Mouse (Mus musculus) brain, embryonic 14.5 days (tissue): ENCODE data around the gene H2-Eb2. TPM values are rescaled to one million over a fixed set of nuclear protein-coding genes. Genes with fewer than 3 reads are reported as not detected.

ENCODE experiments used
- DNase-seq: peaks from one replicate; pipeline ENCODE4 v3.0.0-alpha.2; 2011; ENCODE audit warnings: low read depth
- CTCF ChIP-seq: fragments of 200-500 bp; IDR thresholded peaks from 2 replicates; pipeline ENCODE4 v1.5.1; 2012; ENCODE audit warnings: inconsistent platforms, mild to moderate bottlenecking, moderate library complexity, borderline replicate concordance; ENCODE audit not compliant: insufficient read depth, insufficient read length; ENCODE audit errors: extremely low read depth
- POLR2A ChIP-seq: fragments of 200-500 bp; IDR thresholded peaks from 2 replicates; pipeline ENCODE4 v1.6.1; 2012; ENCODE audit warnings: mild to moderate bottlenecking, inconsistent platforms, borderline replicate concordance; ENCODE audit not compliant: poor library complexity, insufficient read depth, insufficient read length, severe bottlenecking; ENCODE audit errors: extremely low read depth
- polyA plus RNA-seq: library from polyadenylated mRNA; depleted of rRNA; stranded (reverse); fragments of >200 nt; gene quantifications from 2 replicates; pipeline ENCODE4 v1.2.3, GENCODE M21; 2012

Gene H2-Eb2
- polyA plus RNA-seq, 1 experiment: 0.18 TPM

- DNase-seq: no peak
- no peak for TF ChIP-seq POLR2A
- no peak for TF ChIP-seq CTCF
Measured at GRCm38 (mm10) chr17:34365031-34365430, 39.6 kb downstream of the H2-Eb2 start.

GRCm38 (mm10) chr17:34370563-34370962 is 45.1 kb downstream of the H2-Eb2 start:
- TF ChIP-seq CTCF (no peak), POLR2A (no peak)
- DNase-seq: no peak

GRCm38 (mm10) chr17:34373055-34373709 is 47.7 kb downstream of the H2-Eb2 start:
- TF ChIP-seq POLR2A: no peak
- no peak for TF ChIP-seq CTCF
- no peak for DNase-seq

GRCm38 (mm10) chr17:34376847-34377246 is 51.4 kb downstream of the H2-Eb2 start, which contains the start of gene Btnl1:
Gene Btnl1, plus strand, starts transcription at chr17:34377132.
- no peak for TF ChIP-seq POLR2A
- TF ChIP-seq CTCF: no peak
- no peak for DNase-seq

- TF ChIP-seq CTCF (no peak), POLR2A (no peak)
- no peak for DNase-seq
Measured at GRCm38 (mm10) chr17:34377450-34378209, 52.2 kb downstream of the H2-Eb2 start.

GRCm38 (mm10) chr17:34378716-34379115 is 53.3 kb downstream of the H2-Eb2 start:
- no peak for DNase-seq
- no peak for TF ChIP-seq POLR2A
- no peak for TF ChIP-seq CTCF

- TF ChIP-seq CTCF (no peak), POLR2A (no peak)
Measured at GRCm38 (mm10) chr17:34379451-34379850, 54.0 kb downstream of the H2-Eb2 start.

GRCm38 (mm10) chr17:34381876-34382275 is 56.4 kb downstream of the H2-Eb2 start:
- TF ChIP-seq CTCF (no peak), POLR2A (no peak)
- DNase-seq: no peak

More at GRCm38 (mm10) chr17:34379451-34379850, 54.0 kb downstream of the H2-Eb2 start:
- no peak for DNase-seq

- no peak for DNase-seq
Measured at GRCm38 (mm10) chr17:34383212-34383611, 57.7 kb downstream of the H2-Eb2 start.

GRCm38 (mm10) chr17:34384699-34385098 is 59.2 kb downstream of the H2-Eb2 start:
- no peak for TF ChIP-seq POLR2A
- no peak for TF ChIP-seq CTCF
- no peak for DNase-seq

More at GRCm38 (mm10) chr17:34383212-34383611, 57.7 kb downstream of the H2-Eb2 start:
- TF ChIP-seq CTCF (peak; percentile 48; the same call in 1 of the 2 replicates), POLR2A (no peak)

GRCm38 (mm10) chr17:34386656-34387055 is 61.2 kb downstream of the H2-Eb2 start:
- TF ChIP-seq POLR2A (no peak), CTCF (no peak)

More at GRCm38 (mm10) chr17:34386656-34387055, 61.2 kb downstream of the H2-Eb2 start:
- DNase-seq: no peak
